Mouse (Mus musculus) G1E (cell line): ENCODE measurements around the gene Prl7c1.
"Not testable (repeated sequence)": the region's sequence is repeated elsewhere in the genome, so short reads cannot be mapped to it uniquely, and the experiment has no call there.

Experiments used
- GATA1 ChIP-seq: IDR thresholded peaks from 2 replicates; pipeline ENCODE4 v1.6.1; 2012; ENCODE audit warnings: borderline replicate concordance, low read length, inconsistent platforms, mixed read lengths
- POLR2AphosphoS5 ChIP-seq: IDR thresholded peaks from 2 replicates; pipeline ENCODE4 v1.6.1; 2012; ENCODE audit warnings: low read depth, low read length, inconsistent platforms; ENCODE audit not compliant: insufficient replicate concordance

DNA sequence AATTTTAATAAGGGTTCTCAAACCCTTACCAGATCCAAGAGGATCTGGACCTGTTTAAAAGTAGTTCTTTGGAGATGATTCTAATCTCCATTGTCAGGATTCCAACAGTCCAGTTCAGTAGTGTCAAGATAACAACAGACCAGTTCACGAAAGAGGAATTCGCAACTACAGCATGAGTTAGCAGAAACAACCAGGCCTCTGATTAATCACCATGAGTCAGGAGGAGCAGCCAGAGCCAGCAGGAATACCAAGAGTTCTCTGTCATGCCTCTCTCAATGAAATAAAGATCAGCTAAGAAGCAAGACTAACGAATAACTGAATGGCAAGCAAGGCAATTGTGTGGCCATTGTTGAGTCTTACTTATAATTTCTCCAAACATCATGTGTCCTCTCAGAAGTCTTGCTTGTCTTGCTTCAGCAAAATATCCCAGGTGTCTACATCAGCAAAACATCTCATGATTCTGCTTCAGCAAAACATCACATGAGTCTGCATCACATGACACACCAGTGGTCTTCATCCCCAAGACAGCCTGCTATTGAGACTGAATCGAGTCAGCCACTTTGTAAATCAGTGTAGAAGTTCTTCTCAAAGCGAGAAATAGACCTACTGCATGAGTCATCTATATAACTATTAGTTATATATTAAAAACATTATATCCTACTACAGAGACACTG lies 50.2 kb downstream of the Prl7c1 start:
- not testable (repeated sequence) for TF ChIP-seq GATA1, POLR2AphosphoS5
